Mouse (Mus musculus) MEL (cell line): ENCODE data around the gene Sez6l. TPM values are rescaled to one million over a fixed set of nuclear protein-coding genes. Genes with fewer than 3 reads are reported as not detected.

ENCODE experiments used
- DNase-seq: peaks from one replicate; pipeline ENCODE4 v3.0.0; 2011; ENCODE audit warnings: low read depth, low spot score
- H3K27ac ChIP-seq: 2 replicates; pipeline ENCODE4 v1.5.1; 2012; ENCODE audit warnings: low read depth, mild to moderate bottlenecking, control low read depth, low read length, moderate library complexity; ENCODE audit not compliant: control insufficient read depth
- H3K27me3 ChIP-seq, 2 experiments: fragments of 150-350 bp in 1 of 2; sonication (generic) in 1 of 2; 2 replicates each; pipeline ENCODE4 v1.6.1; 2012; ENCODE audit warnings: low read length in 2 of 2, mild to moderate bottlenecking in 2 of 2, improper control_type of control experiment in 1 of 2, moderate library complexity in 1 of 2; ENCODE audit not compliant: insufficient read depth in 2 of 2, control insufficient read depth in 1 of 2
- H3K36me3 ChIP-seq, 2 experiments: 2 replicates each; pipeline ENCODE4 v1.6.1; 2012 to 2014; ENCODE audit warnings: low read length in 2 of 2, improper control_type of control experiment in 1 of 2, inconsistent platforms in 1 of 2, mild to moderate bottlenecking in 1 of 2; ENCODE audit not compliant: insufficient read depth in 2 of 2, control insufficient read depth in 1 of 2
- H3K4me1 ChIP-seq, 2 experiments: fragments of 150-350 bp in 1 of 2; sonication (generic) in 1 of 2; 2 replicates each; pipeline ENCODE4 v1.6.1; 2012; ENCODE audit warnings: low read length in 2 of 2, improper control_type of control experiment in 1 of 2, mild to moderate bottlenecking in 1 of 2; ENCODE audit not compliant: insufficient read depth in 2 of 2, control insufficient read depth in 1 of 2
- H3K4me3 ChIP-seq, 2 experiments: fragments of 150-350 bp in 1 of 2; sonication (generic) in 1 of 2; 2 replicates each; pipeline ENCODE4 v1.5.1; 2012; ENCODE audit warnings: low read depth in 2 of 2, low read length in 2 of 2, mild to moderate bottlenecking in 2 of 2, moderate library complexity in 2 of 2, control low read depth in 1 of 2, improper control_type of control experiment in 1 of 2; ENCODE audit not compliant: control insufficient read depth in 1 of 2, insufficient read depth in 1 of 2
- H3K79me2 ChIP-seq: 2 replicates; pipeline ENCODE4 v1.6.1; 2012; ENCODE audit warnings: mild to moderate bottlenecking, low read length, moderate library complexity; ENCODE audit not compliant: control insufficient read depth, poor library complexity, insufficient read depth
- H3K9ac ChIP-seq: 2 replicates; pipeline ENCODE4 v1.6.1; 2012; ENCODE audit warnings: low read depth, mild to moderate bottlenecking, control low read depth, low read length, moderate library complexity; ENCODE audit not compliant: control insufficient read depth, poor library complexity, severe bottlenecking
- H3K9me3 ChIP-seq: fragments of 150-350 bp; sonication (generic); replicated peaks from 2 replicates; pipeline ENCODE4 v1.6.1; 2012; ENCODE audit warnings: mild to moderate bottlenecking, low read length, improper control_type of control experiment, moderate library complexity; ENCODE audit not compliant: insufficient read depth
- CTCF ChIP-seq, 3 experiments: IDR thresholded peaks in 2 of 3; conservative IDR thresholded peaks in 1 of 3; 2 replicates each; pipeline ENCODE4 v1.5.1; 2011 to 2012; ENCODE audit warnings: low read length in 3 of 3, low read depth in 2 of 3, mild to moderate bottlenecking in 2 of 3, improper control_type of control experiment in 1 of 3, inconsistent platforms in 1 of 3, mixed read lengths in 1 of 3, moderate library complexity in 1 of 3; ENCODE audit not compliant: control insufficient read depth in 1 of 3, insufficient read depth in 1 of 3, poor library complexity in 1 of 3, severe bottlenecking in 1 of 3
- GABPA ChIP-seq: IDR thresholded peaks from 2 replicates; pipeline ENCODE4 v1.6.1; 2012; ENCODE audit warnings: low read depth, mild to moderate bottlenecking, inconsistent platforms, low read length, improper control_type of control experiment, moderate library complexity
- GATA1 ChIP-seq: IDR thresholded peaks from 2 replicates; pipeline ENCODE4 v1.6.1; 2011; ENCODE audit warnings: low read depth, low read length, improper control_type of control experiment
- MAFK ChIP-seq: IDR thresholded peaks from 2 replicates; pipeline ENCODE4 v1.6.1; 2011; ENCODE audit warnings: low read depth, mild to moderate bottlenecking, low read length, improper control_type of control experiment, borderline replicate concordance
- MAX ChIP-seq: IDR thresholded peaks from 2 replicates; pipeline ENCODE4 v1.6.1; 2011; ENCODE audit warnings: low read length, improper control_type of control experiment
- MAZ ChIP-seq: IDR thresholded peaks from 2 replicates; pipeline ENCODE4 v1.6.1; 2012; ENCODE audit warnings: low read depth, mild to moderate bottlenecking, inconsistent platforms, low read length, improper control_type of control experiment
- MYB ChIP-seq: IDR thresholded peaks from 2 replicates; pipeline ENCODE4 v1.6.1; 2011; ENCODE audit warnings: mild to moderate bottlenecking, low read depth, low read length, improper control_type of control experiment
- MYC ChIP-seq: IDR thresholded peaks from 2 replicates; pipeline ENCODE4 v1.6.1; 2011; ENCODE audit warnings: low read depth, mild to moderate bottlenecking, low read length, improper control_type of control experiment, moderate library complexity
- NELFE ChIP-seq: IDR thresholded peaks from 2 replicates; pipeline ENCODE4 v1.6.1; 2011; ENCODE audit warnings: low read depth, low read length, improper control_type of control experiment
- POLR2A ChIP-seq, 2 experiments: IDR thresholded peaks; 2 replicates each; pipeline ENCODE4 v1.6.1; 2011 to 2012; ENCODE audit warnings: low read length in 2 of 2, mild to moderate bottlenecking in 2 of 2, control low read depth in 1 of 2, improper control_type of control experiment in 1 of 2, low read depth in 1 of 2, moderate library complexity in 1 of 2; ENCODE audit not compliant: control insufficient read depth in 1 of 2, insufficient read depth in 1 of 2, poor library complexity in 1 of 2
- POLR2AphosphoS2 ChIP-seq: IDR thresholded peaks from 2 replicates; pipeline ENCODE4 v1.6.1; 2011; ENCODE audit warnings: low read length, improper control_type of control experiment
- TBP ChIP-seq: IDR thresholded peaks from 2 replicates; pipeline ENCODE4 v1.8.0; 2011; ENCODE audit warnings: low read depth, low read length, improper control_type of control experiment
- UBTF ChIP-seq: IDR thresholded peaks from 2 replicates; pipeline ENCODE4 v1.6.1; 2012; ENCODE audit warnings: low read depth, mild to moderate bottlenecking, inconsistent platforms, low read length, improper control_type of control experiment, moderate library complexity, borderline replicate concordance; ENCODE audit not compliant: insufficient read depth
- USF1 ChIP-seq: IDR thresholded peaks from 2 replicates; pipeline ENCODE4 v1.6.1; 2014; ENCODE audit warnings: low read depth, mild to moderate bottlenecking, inconsistent platforms, low read length, improper control_type of control experiment, moderate library complexity
- USF2 ChIP-seq, 2 experiments: IDR thresholded peaks; 2 replicates each; pipeline ENCODE4 v1.6.1; 2011 to 2012; ENCODE audit warnings: improper control_type of control experiment in 2 of 2, low read length in 2 of 2, borderline replicate concordance in 1 of 2, inconsistent platforms in 1 of 2, low read depth in 1 of 2, mild to moderate bottlenecking in 1 of 2; ENCODE audit not compliant: insufficient read depth in 1 of 2
- ZC3H11A ChIP-seq: IDR thresholded peaks from 2 replicates; pipeline ENCODE4 v1.6.1; 2012; ENCODE audit warnings: low read depth, mild to moderate bottlenecking, inconsistent platforms, low read length, improper control_type of control experiment
- ZKSCAN1 ChIP-seq: IDR thresholded peaks from 2 replicates; pipeline ENCODE4 v1.6.1; 2012; ENCODE audit warnings: low read depth, mild to moderate bottlenecking, inconsistent platforms, low read length, improper control_type of control experiment, moderate library complexity
- polyA plus RNA-seq, 2 experiments: library from polyadenylated mRNA; stranded (reverse) in 1 of 2; unstranded in 1 of 2; fragments of >175 nt in 1 of 2; fragments of >200 nt in 1 of 2; gene quantifications; 2 replicates each; pipeline versions ENCODE4 v1.2.1 to v1.2.4; 2012; ENCODE audit warnings: low replicate concordance in 2 of 2, low read depth in 1 of 2; ENCODE audit not compliant: insufficient read length in 2 of 2, insufficient read depth in 1 of 2, missing spikeins in 1 of 2
- total RNA-seq: library from RNA; depleted of rRNA; stranded (reverse); fragments of 300-350 nt; gene quantifications from 2 replicates; pipeline ENCODE4 v1.2.3, GENCODE M21; 2012

The Sez6l gene
- total and polyA plus RNA-seq, 3 experiments: not detected

- Histone ChIP-seq H3K9ac (no peak overlapping the region), H3K9me3 (no peaks in the 10 kb centered on the region), H3K36me3 (no peaks in the 10 kb centered on the region), H3K27me3 (no peaks in the 10 kb centered on the region), H3K4me1 (no peaks in the 10 kb centered on the region), H3K4me3 (no peak overlapping the region), H3K79me2 (no peaks in the 10 kb centered on the region), H3K27ac (no peak overlapping the region)
- TF ChIP-seq TBP: no peak
- peak; percentile 72; the same call in 1 of the 2 replicates for TF ChIP-seq MAFK
- DNase-seq: no peak
These were observed 80.1 kb downstream of the Sez6l start for GRCm38 (mm10) chr5:112496753-112497369.

- Histone ChIP-seq H3K4me3 (no peak overlapping the region), H3K4me1 (no peaks in the 10 kb centered on the region), H3K27ac (no peak overlapping the region), H3K9me3 (no peaks in the 10 kb centered on the region), H3K9ac (no peak overlapping the region), H3K36me3 (no peaks in the 10 kb centered on the region), H3K79me2 (no peaks in the 10 kb centered on the region), H3K27me3 (no peaks in the 10 kb centered on the region)
- no peak for TF ChIP-seq GABPA
- no peak for TF ChIP-seq MYB
- TF ChIP-seq POLR2AphosphoS2: no peak
- no peak for TF ChIP-seq UBTF
- no peak for TF ChIP-seq MAFK
- no peak for TF ChIP-seq GATA1
- no peak for TF ChIP-seq MAX
- TF ChIP-seq POLR2A (IDR thresholded peaks at IDR 0.05; ENCODE audit: control insufficient read depth in 1 of 2, insufficient read depth in 1 of 2, low read depth in 1 of 2, low read length in 2 of 2, poor library complexity in 1 of 2): no peak
- TF ChIP-seq ZC3H11A: no peak
- no peak for TF ChIP-seq MAZ
- TF ChIP-seq MYC: no peak
- no peak for TF ChIP-seq NELFE
- TF ChIP-seq CTCF (IDR thresholded peaks at IDR 0.05 in 2 of 3, conservative IDR thresholded peaks at IDR 0.05 in 1 of 3; ENCODE audit: control insufficient read depth in 1 of 3, insufficient read depth in 1 of 3, low read depth in 2 of 3, low read length in 3 of 3, poor library complexity in 1 of 3, severe bottlenecking in 1 of 3): no peak
- TF ChIP-seq USF1: no peak
- no peak for TF ChIP-seq USF2 (IDR thresholded peaks at IDR 0.05; ENCODE audit: borderline replicate concordance in 1 of 2, insufficient read depth in 1 of 2, low read depth in 1 of 2, low read length in 2 of 2)
- no peak for DNase-seq
These were observed 83.5 kb downstream of the Sez6l start for GRCm38 (mm10) chr5:112493492-112493891.

- Histone ChIP-seq H3K4me3 (no peak overlapping the region), H3K9me3 (no peaks in the 10 kb centered on the region)
- no peak for DNase-seq
- TF ChIP-seq MAX (no peak), ZKSCAN1 (no peak)
- TF ChIP-seq, all 39 proteins: peak for 0
- H3K4me1 ChIP-seq: no peaks in the 10 kb centered on the region
- H3K79me2 ChIP-seq: no peaks in the 10 kb centered on the region
- no peaks in the 10 kb centered on the region for H3K36me3 ChIP-seq
- H3K9ac ChIP-seq: no peak overlapping the region
- no peak overlapping the region for H3K27ac ChIP-seq
- H3K27me3 ChIP-seq: no peaks in the 10 kb centered on the region
These were observed 85.5 kb downstream of the Sez6l start for GRCm38 (mm10) chr5:112491489-112491888.
